In the genomic region with DNA sequence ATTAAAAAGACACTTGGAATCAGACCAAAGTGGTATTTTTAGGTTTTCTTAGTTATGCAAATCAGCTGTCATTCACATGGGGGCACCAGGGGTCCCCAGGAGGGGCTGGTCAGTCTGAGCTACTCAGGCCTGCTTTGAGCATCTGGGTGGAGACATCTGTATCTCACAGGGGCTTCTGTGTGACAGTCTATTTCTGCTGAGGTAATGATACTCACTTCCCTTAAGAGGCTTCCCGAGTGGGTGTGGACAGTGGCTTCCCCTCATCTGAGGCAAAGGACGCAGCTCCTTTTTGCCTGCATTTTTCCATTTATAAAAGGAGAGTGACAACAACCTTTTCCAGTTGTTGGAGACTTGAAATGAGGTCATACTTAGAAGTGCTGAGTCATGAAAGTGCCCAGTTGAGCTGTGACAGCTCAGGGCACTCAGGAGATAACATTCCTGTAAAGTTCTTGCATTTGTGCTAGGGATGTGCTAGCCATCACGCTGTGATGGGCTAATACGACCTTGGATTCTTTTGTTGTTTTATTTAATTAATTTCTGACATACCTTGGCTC, we compare ENCODE assay signal across 12 mouse cellular contexts.
A peak's percentile ranks its signal among the peaks of the same experiment; 100 is the strongest.
DNase-seq lines count a peak whose midpoint lies in the region; ATAC-seq lines count a peak whose summit lies in the region.
"Had no signal": no experiment of that assay in that cellular context is flagged by ENCODE, and none has a peak within 500 bp of the region (broad histone marks: within the 10 kb centered on the region; RNA-seq: fewer than 3 reads in every experiment).

No protein-coding gene starts in this region.

- H3K9ac ChIP-seq in midbrain, embryonic 13.5 days (replicated peaks): no peak overlapping the region

- H3K4me1 ChIP-seq in midbrain, embryonic 13.5 days (replicated peaks): peaks cover 5% of the 10 kb centered on the region

- no peak overlapping the region for H3K4me3 ChIP-seq in midbrain, embryonic 13.5 days (replicated peaks)

- peak; percentile 22 to 25 for DNase-seq in heart, adult 18-20 months
- DNase-seq in heart, postnatal 14 days: no peak
- DNase-seq in A20 (ENCODE audit: low read depth, low spot score) (peak; percentile 43), ZHBTc4 (ENCODE audit: low read depth, low spot score) (peak; percentile 16)
- DNase-seq in urinary bladder, postnatal 4 days (ENCODE audit: low spot score in 2 of 2): no peak
- no peak for DNase-seq in layer of hippocampus, adult 18-20 months (ENCODE audit: low spot score in 2 of 2)
- DNase-seq: adrenal gland, adult 8-10 months; cerebellum, adult 2 months; kidney, postnatal 25 days had no signal

- no peaks in the 10 kb centered on the region for H3K36me3 ChIP-seq in midbrain, embryonic 13.5 days

- WGBS in midbrain, embryonic 13.5 days: 45% methylated on average over 4 of the region's 4 CpGs

- no peaks in the 10 kb centered on the region for H3K9me3 ChIP-seq in midbrain, embryonic 13.5 days

- ATAC-seq in megakaryocyte, adult 5-6 weeks (ENCODE audit: poor library complexity, severe bottlenecking): peak; percentile 71
- no peak for ATAC-seq in midbrain, embryonic 13.5 days
- ATAC-seq: hindbrain, embryonic 16.5 days had no signal

- H3K27me3 ChIP-seq in midbrain, embryonic 13.5 days: no peaks in the 10 kb centered on the region

- H3K4me2 ChIP-seq in midbrain, embryonic 13.5 days (replicated peaks): no peak overlapping the region

- intact Hi-C loops in heart, postnatal 14 days (cut with DNase I): no loop called here

- H3K27ac ChIP-seq in midbrain, embryonic 13.5 days: no peak overlapping the region

Comparison
In these comparisons a context has a peak if more than half of its experiments do, and no peak if none do; other contexts are left out.
1. DNase-seq: peak in heart, adult 18-20 months (2 of 2), A20 (single experiment) and ZHBTc4 (single experiment); none in heart, postnatal 14 days (0 of 2), urinary bladder, postnatal 4 days (0 of 2) and layer of hippocampus, adult 18-20 months (0 of 2).